Mouse (Mus musculus) heart, embryonic 16.5 days (tissue): ENCODE data around the gene Mrln. TPM values are rescaled to one million over a fixed set of nuclear protein-coding genes. Genes with fewer than 3 reads are reported as not detected.

Source experiments
- ATAC-seq: fragments of 200-750 bp; cut with Nextera tagmentation; replicated peaks from 2 replicates; pipeline ENCODE4 v1.8.0; 2017; ENCODE audit warnings: moderate number of reproducible peaks; ENCODE audit not compliant: insufficient read depth, low FRiP score; ENCODE audit errors: extremely low read depth
- H3K27ac ChIP-seq: fragments of 300-500 bp; sonication (generic); 2 replicates; pipeline ENCODE4 v1.5.1; 2014; ENCODE audit warnings: mild to moderate bottlenecking, low read length, control low read depth, moderate library complexity
- H3K27me3 ChIP-seq: fragments of 300-500 bp; sonication (generic); 2 replicates; pipeline ENCODE4 v1.6.1; 2014; ENCODE audit warnings: low read length, mixed read lengths; ENCODE audit not compliant: control insufficient read depth, insufficient read depth
- H3K36me3 ChIP-seq: fragments of 300-500 bp; sonication (generic); 2 replicates; pipeline ENCODE4 v1.6.1; 2014; ENCODE audit not compliant: control insufficient read depth, insufficient read depth
- H3K4me1 ChIP-seq: fragments of 300-500 bp; sonication (generic); 2 replicates; pipeline ENCODE4 v1.6.1; 2014; ENCODE audit warnings: low read length, mixed read lengths; ENCODE audit not compliant: control insufficient read depth, insufficient read depth
- H3K4me2 ChIP-seq: fragments of 300-500 bp; sonication (generic); 2 replicates; pipeline ENCODE4 v1.6.1; 2014; ENCODE audit warnings: low read depth, mild to moderate bottlenecking, control low read depth, low read length
- H3K4me3 ChIP-seq: fragments of 300-500 bp; sonication (generic); 2 replicates; pipeline ENCODE4 v1.5.1; 2014; ENCODE audit warnings: mild to moderate bottlenecking, control low read depth, low read length
- H3K9ac ChIP-seq: fragments of 300-500 bp; sonication (generic); 2 replicates; pipeline ENCODE4 v1.6.1; 2014; ENCODE audit warnings: low read length, control low read depth
- H3K9me3 ChIP-seq: fragments of 300-500 bp; sonication (generic); replicated peaks from 2 replicates; pipeline ENCODE4 v1.6.1; 2016; ENCODE audit warnings: low read length; ENCODE audit not compliant: control insufficient read depth
- WGBS: fragments of 180-500 bp; shearing (Covaris S2); extraction: QIAGEN DNeasy Blood & Tissue Kit; methylation state at CpG from one replicate; pipeline ENCODE4 v1.1.7; 2014; 5-methylcytosine and 5-hydroxymethylcytosine counted together
- polyA plus RNA-seq: library from polyadenylated mRNA; unstranded; fragments of >200 nt; fragmentation: Nextera tagmentation; extraction: Ambion mirVana; gene quantifications from 2 replicates; pipeline ENCODE4 v1.2.1, GENCODE M21; 2015

Mrln gene
- polyA plus RNA-seq, 1 experiment from 2014 or later: 1.9 TPM

GRCm38 (mm10) chr10:70230352-70230751 lies 25.9 kb downstream of the Mrln start:
- Histone ChIP-seq H3K4me2 (no peak overlapping the region), H3K4me1 (no peaks in the 10 kb centered on the region), H3K9me3 (no peaks in the 10 kb centered on the region), H3K27ac (no peak overlapping the region), H3K27me3 (no peaks in the 10 kb centered on the region), H3K36me3 (no peaks in the 10 kb centered on the region), H3K9ac (no peak overlapping the region), H3K4me3 (no peak overlapping the region)
- ATAC-seq: no peak
- 78% methylated on average over 6 of the region's 6 CpGs for WGBS

- Histone ChIP-seq H3K36me3 (no peaks in the 10 kb centered on the region), H3K4me2 (no peak overlapping the region), H3K9me3 (no peaks in the 10 kb centered on the region), H3K27me3 (no peaks in the 10 kb centered on the region; the same call in 1 of the 2 replicates), H3K4me1 (no peaks in the 10 kb centered on the region), H3K4me3 (no peak overlapping the region), H3K27ac (no peak overlapping the region), H3K9ac (no peak overlapping the region)
- 61% methylated on average over 2 of the region's 2 CpGs for WGBS
- no peak for ATAC-seq
These were observed 33.5 kb downstream of the Mrln start for GRCm38 (mm10) chr10:70237936-70238335.

DNA sequence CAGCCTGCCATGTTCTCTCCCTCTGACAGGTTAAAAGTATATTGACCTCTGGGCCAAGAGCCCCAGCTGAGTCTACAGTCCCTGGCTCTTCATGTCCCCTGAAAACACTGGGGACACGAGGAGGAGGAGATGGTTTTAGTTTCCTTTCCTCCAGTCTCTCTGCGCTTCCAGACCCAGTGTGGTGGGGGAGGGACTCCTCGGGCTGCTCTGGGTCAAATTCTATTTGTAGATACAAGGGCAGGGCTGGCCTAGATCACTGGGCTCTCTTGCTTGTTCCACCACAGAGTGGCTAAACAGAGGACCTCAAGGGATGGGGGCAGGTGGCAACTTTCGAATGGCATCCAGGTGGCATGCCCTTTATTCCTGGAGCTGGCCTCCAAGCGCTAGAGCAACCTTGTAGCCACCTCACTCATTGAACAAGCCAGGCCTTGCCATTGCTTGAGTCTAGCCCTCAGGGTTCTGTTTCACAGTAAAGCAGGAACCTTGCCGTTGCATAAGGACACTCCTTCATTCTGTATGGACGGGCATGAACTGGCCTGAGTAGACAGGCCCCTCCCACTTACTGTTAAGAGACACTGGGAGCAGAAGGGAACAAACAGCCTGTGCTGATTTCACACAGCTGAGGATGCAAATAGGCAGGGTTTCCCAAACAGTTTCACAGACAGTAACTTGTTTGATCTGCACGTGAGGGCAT lies 38.4 kb downstream of the Mrln start:
- no peak for ATAC-seq
- Histone ChIP-seq H3K36me3 (no peaks in the 10 kb centered on the region), H3K27me3 (peaks cover 4% of the 10 kb centered on the region; the same call in 1 of the 2 replicates), H3K4me3 (no peak overlapping the region), H3K4me2 (no peak overlapping the region), H3K4me1 (peaks cover 9% of the 10 kb centered on the region; the same call in 1 of the 2 replicates), H3K27ac (no peak overlapping the region), H3K9me3 (no peaks in the 10 kb centered on the region), H3K9ac (no peak overlapping the region)
- WGBS: 43% methylated on average over 8 of the region's 8 CpGs

DNA sequence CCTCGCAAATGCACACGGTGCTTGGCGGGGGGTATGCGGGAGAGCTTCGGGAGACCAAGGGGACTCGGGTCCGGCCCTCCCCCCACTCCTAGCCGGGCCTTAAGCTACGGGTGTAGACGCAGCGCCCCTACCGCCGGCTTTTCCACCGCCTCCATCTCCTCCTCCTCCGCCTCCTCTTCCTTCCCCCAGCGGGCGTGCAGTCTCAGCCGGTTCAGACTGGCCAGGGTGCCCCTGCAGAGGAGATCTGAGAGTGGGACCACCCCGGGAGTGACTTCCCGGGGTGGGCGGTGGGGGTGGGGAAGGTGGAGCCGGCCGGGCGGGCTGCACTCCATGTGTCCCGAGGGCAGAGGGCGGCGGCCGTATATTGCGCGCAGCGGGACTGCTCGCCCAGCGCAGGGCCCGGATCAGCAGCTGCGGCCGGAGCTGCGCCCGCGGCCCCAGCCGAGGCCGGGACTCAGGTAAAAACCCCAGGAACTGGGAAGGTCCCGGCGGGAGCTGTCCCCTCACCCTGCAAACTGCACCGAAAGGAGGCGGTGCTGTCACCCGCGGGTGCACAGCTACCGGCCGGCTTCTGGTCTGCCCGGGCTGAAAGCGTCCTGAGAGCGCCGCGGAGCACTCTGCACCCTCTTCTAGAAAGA lies 40.6 kb downstream of the Mrln start, which contains the start of gene Slc16a9:
Gene Slc16a9 (plus strand): TSS at position 180 of the 638 bp plus-strand sequence.
- H3K4me1 ChIP-seq: peaks cover 9% of the 10 kb centered on the region; the same call in 1 of the 2 replicates
- WGBS: under 1% methylated on average over 54 of the region's 54 CpGs
- no peak within 1 kb of the TSS for H3K27ac ChIP-seq
- H3K9ac ChIP-seq: peak within 1 kb of the TSS; percentile 66
- H3K27me3 ChIP-seq: peaks cover 4% of the 10 kb centered on the region; the same call in 1 of the 2 replicates
- ATAC-seq: peak; percentile 80
- peak within 1 kb of the TSS; percentile 95 for H3K4me2 ChIP-seq
- no peaks in the 10 kb centered on the region for H3K9me3 ChIP-seq
- H3K36me3 ChIP-seq: no peaks in the 10 kb centered on the region
- peak within 1 kb of the TSS; percentile 66 for H3K4me3 ChIP-seq

GRCm38 (mm10) chr10:70245559-70245945 lies 41.1 kb downstream of the Mrln start:
- WGBS: 1% methylated on average over 16 of the region's 16 CpGs
- ATAC-seq: 0 out of 2 replicates have a peak, but pooled peaks have one; percentile 6
- peaks cover 4% of the 10 kb centered on the region; the same call in 1 of the 2 replicates for H3K27me3 ChIP-seq

GRCm38 (mm10) chr10:70246076-70246475 lies 41.6 kb downstream of the Mrln start:
- WGBS: 38% methylated on average over 9 of the region's 9 CpGs
- H3K36me3 ChIP-seq: no peaks in the 10 kb centered on the region
- no peak overlapping the region for H3K27ac ChIP-seq
- no peaks in the 10 kb centered on the region for H3K9me3 ChIP-seq
- peak overlapping the region; percentile 95 for H3K4me2 ChIP-seq
- H3K27me3 ChIP-seq: peaks cover 4% of the 10 kb centered on the region; the same call in 1 of the 2 replicates
- peak overlapping the region; percentile 66 for H3K4me3 ChIP-seq
- peaks cover 9% of the 10 kb centered on the region; the same call in 1 of the 2 replicates for H3K4me1 ChIP-seq
- no peak overlapping the region for H3K9ac ChIP-seq
- no peak for ATAC-seq

More at GRCm38 (mm10) chr10:70245559-70245945, 41.1 kb downstream of the Mrln start:
- Histone ChIP-seq H3K36me3 (no peaks in the 10 kb centered on the region), H3K4me1 (peaks cover 9% of the 10 kb centered on the region; the same call in 1 of the 2 replicates), H3K4me3 (peak overlapping the region; percentile 66), H3K9me3 (no peaks in the 10 kb centered on the region), H3K4me2 (peak overlapping the region; percentile 95), H3K9ac (peak overlapping the region; percentile 66), H3K27ac (no peak overlapping the region)

- H3K4me1 ChIP-seq: peaks cover 7% of the 10 kb centered on the region; the same call in 1 of the 2 replicates
- no peak overlapping the region for H3K9ac ChIP-seq
- whole genome bisulfite sequencing: 74% methylated on average over 4 of the region's 4 CpGs
- H3K36me3 ChIP-seq: no peaks in the 10 kb centered on the region
- 0 out of 2 replicates have a peak, but pooled peaks cover 2% of the 10 kb centered on the region for H3K27me3 ChIP-seq
- H3K9me3 ChIP-seq: no peaks in the 10 kb centered on the region
- ATAC-seq: no peak
- H3K4me2 ChIP-seq: no peak overlapping the region
- H3K27ac ChIP-seq: no peak overlapping the region
- H3K4me3 ChIP-seq: no peak overlapping the region
These were observed 45.9 kb downstream of the Mrln start for GRCm38 (mm10) chr10:70250354-70250753.

GRCm38 (mm10) chr10:70250766-70251165 lies 46.3 kb downstream of the Mrln start:
- Histone ChIP-seq H3K36me3 (no peaks in the 10 kb centered on the region), H3K4me2 (no peak overlapping the region), H3K27me3 (0 out of 2 replicates have a peak, but pooled peaks cover 2% of the 10 kb centered on the region), H3K9me3 (no peaks in the 10 kb centered on the region), H3K9ac (no peak overlapping the region), H3K27ac (no peak overlapping the region), H3K4me1 (peaks cover 4% of the 10 kb centered on the region; the same call in 1 of the 2 replicates), H3K4me3 (no peak overlapping the region)
- 74% methylated on average over 6 of the region's 6 CpGs for WGBS
- no peak for ATAC-seq

GRCm38 (mm10) chr10:70254666-70255065 lies 50.2 kb downstream of the Mrln start:
- Histone ChIP-seq H3K27ac (no peak overlapping the region), H3K4me3 (no peak overlapping the region), H3K9me3 (no peaks in the 10 kb centered on the region), H3K36me3 (no peaks in the 10 kb centered on the region), H3K9ac (no peak overlapping the region), H3K27me3 (no peaks in the 10 kb centered on the region), H3K4me1 (no peaks in the 10 kb centered on the region), H3K4me2 (no peak overlapping the region)
- 66% methylated on average over 4 of the region's 4 CpGs for WGBS
- no peak for ATAC-seq
